Mouse (Mus musculus): ENCODE measurements around the gene Fanci.

DNA sequence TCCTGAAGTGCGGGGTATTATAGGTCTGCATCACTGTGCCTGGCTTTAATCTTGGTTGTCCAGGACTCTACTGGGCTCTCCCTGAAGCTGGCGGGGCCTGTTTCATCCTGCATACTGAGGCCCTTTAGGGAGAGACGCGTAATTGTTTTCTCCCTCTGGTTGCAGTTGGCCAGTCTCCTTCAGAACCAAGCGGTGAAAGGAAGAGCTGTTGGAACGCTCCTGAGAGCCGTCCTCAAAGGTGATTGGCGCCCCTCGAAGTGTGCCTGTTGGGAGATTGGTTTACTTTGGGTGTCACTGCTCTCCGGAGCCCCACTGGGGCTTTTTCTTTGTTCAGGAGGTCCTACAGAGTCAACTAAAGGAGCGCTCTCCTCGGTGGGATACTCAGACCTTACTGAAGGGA is 7.2 kb downstream of the Fanci start:
- no peak for TF ChIP-seq POLR2A (IDR thresholded peaks at IDR 0.05; ENCODE audit: low read depth, low read length)
- TF ChIP-seq CTCF (IDR thresholded peaks at IDR 0.05; ENCODE audit: borderline replicate concordance, insufficient read depth, low read length): no peak
